Mouse (Mus musculus) E14TG2a.4 (cell line): Measurements from ENCODE around the gene Rps19.

Experiments used
- CTCF ChIP-seq: conservative IDR thresholded peaks from 2 replicates; pipeline ENCODE4 v1.5.1; 2014; ENCODE audit warnings: low read length
- NANOG ChIP-seq: IDR thresholded peaks from 2 replicates; pipeline ENCODE4 v1.6.1; 2014; ENCODE audit warnings: borderline replicate concordance, low read length, mixed read lengths
- POU5F1 ChIP-seq: IDR thresholded peaks from 2 replicates; pipeline ENCODE4 v1.6.1; 2014; ENCODE audit warnings: low read length, borderline replicate concordance

GRCm38 (mm10) chr7:24930475-24930874, 46.3 kb downstream of the Rps19 start:
- TF ChIP-seq CTCF (no peak), NANOG (no peak), POU5F1 (no peak)
